Mouse (Mus musculus) heart, adult 11 months (tissue): ENCODE data around the gene Suds3.

ENCODE experiments used
- DNase-seq: peaks from one replicate; pipeline ENCODE4 v3.0.0; 2022

Suds3 gene

DNA sequence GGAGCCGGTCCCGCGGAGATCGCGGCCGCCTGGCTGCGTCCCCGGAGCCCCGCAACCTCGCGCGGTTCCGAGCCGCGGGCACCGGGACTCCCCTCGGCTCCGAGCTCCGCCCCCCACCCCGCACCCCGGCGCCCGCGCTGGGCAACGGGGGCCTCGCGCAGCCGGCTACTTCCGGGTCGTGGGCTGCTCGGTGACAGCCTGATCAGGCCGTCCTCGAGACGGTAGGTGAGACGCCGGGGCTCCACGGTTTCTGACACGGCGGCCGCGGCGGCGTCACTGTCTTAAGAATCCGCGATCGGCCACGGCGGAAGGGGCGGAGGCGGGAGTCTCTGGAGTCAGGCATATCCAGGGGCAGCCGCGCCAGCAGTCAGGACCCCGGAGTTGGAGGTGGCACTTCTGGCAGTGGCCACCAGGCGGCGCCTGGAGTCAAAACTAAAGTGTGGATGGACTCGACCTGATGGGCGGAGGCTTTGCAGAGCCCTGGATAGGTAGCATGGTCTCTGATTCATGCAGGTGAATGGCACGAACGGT lies at the start of gene Suds3:
Gene Suds3 (minus strand): TSS at position 278 of the 531 bp plus-strand sequence.
- DNase-seq, result peak; percentile 99

DNA sequence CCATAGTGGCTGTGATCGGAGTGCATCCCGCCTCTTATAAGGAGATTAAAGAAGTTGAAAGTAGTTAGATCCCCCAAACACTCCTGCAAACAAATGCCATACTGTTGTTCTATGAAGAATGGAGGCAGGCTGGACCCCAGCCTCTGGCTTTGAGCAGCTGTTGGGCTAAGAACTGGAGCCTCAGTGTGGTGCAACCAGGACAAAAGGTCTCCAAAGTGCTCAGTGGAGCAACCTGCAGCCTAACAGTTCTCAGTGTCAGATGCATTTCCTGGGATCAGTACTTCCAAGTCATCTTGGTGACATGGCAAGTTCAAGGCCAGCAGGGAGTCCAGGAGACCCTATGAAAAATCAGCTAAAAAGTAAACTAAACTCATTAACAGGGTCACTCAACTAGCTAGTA lies 49.0 kb upstream of the Suds3 start:
- peak; percentile 81 for DNase-seq

DNA sequence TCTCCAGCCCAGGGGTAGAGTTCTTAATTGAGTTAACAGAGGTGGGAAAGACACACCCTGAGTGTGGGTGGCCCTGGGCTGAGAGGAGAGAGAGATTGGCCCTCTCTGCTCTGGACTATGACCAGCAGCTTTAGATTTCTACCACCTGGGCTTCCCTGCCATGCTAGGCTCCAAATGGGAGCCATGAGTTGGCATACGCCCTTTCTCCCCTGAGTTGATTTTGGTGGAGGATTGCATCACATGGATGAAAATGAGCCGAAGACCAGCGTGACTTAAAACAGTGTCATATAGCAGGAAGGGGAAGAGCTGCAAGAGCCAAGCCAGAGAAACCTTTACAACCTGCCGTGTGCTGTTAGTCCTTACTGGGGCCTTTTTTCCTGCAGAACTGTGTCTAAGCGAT lies 48.6 kb upstream of the Suds3 start:
- peak; percentile 84 for DNase-seq

DNA sequence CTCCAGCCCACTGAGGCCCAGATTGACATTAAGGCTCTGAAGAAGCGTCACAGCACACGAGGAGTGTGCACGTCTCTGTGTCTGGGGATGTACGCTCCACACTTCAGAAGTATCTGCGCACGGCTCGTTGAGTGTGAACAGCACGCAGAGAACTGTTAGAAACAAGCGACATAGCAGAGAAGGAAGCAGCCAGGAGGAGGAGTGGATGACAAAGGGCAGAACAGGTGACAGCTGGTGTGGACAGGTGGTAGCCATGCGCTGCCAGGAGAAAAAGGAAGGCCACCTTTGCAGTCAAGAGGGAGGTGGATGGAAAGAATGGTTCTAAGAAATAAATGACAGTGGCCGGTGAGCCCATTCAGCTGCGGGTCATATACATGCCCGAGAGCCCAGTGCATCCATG lies 47.9 kb upstream of the Suds3 start:
- DNase-seq, result no peak

DNA sequence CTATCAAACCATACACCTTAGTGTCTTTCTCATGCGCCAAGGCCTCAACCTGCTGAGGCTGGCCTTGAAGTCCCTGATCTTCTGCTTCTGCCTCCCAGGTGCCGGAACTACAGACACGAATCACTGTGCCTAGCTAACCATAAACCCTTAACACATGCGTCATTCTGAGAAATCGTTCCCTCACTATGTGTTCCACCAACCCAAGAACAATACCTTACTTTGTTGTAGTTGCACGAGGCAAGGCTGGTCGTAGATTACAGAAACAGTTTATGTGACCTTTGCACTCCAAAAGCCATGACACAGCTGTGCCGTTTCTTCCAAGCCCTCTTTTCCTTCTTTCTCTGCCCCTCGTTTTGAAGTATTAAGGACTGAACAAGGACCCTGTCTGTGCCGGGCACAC lies 44.6 kb upstream of the Suds3 start:
- no peak for DNase-seq

DNA sequence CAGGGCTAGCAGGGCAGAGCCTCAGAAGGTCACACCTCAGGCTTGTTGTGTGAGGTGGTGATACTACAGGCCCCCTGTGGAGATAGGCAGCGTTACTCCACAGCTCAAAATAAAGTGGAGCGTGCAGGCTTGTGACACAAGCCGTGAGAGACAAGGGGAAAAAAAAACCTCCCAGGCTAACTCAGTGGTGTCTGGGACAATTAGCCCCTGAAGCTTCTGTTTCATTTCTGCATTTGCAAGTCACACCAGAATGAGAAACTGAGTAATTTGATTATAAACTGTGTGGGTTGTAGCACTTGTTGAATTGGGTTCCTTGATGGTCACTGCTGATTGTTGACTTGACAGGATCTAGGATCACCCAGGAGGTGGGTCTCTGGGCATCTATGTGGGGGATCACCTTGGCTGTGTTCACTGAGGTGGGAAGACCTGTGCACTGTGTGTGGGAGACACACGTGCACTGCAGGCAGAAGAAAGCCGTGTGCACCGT lies 43.9 kb upstream of the Suds3 start:
- DNase-seq, result no peak

DNA sequence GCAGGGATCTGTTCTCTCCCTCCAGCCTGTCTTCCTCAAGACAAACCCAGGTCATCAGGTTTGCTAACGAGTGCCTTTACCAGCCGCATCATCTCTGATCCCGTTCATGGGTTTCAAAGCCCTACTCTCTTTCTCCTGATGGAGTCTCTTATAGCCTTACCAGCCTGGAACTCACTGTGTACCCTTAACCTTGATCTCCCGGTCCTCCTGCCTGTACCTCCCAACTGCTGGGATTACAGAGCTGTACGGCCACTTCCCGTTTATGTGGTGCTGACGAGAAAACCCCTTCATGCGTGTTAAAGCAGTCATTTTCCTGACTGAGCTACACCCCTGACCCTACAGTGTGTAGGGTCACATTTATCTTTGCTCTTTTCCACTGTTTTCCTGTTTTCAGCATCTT lies 43.4 kb upstream of the Suds3 start:
- DNase-seq, result no peak

DNA sequence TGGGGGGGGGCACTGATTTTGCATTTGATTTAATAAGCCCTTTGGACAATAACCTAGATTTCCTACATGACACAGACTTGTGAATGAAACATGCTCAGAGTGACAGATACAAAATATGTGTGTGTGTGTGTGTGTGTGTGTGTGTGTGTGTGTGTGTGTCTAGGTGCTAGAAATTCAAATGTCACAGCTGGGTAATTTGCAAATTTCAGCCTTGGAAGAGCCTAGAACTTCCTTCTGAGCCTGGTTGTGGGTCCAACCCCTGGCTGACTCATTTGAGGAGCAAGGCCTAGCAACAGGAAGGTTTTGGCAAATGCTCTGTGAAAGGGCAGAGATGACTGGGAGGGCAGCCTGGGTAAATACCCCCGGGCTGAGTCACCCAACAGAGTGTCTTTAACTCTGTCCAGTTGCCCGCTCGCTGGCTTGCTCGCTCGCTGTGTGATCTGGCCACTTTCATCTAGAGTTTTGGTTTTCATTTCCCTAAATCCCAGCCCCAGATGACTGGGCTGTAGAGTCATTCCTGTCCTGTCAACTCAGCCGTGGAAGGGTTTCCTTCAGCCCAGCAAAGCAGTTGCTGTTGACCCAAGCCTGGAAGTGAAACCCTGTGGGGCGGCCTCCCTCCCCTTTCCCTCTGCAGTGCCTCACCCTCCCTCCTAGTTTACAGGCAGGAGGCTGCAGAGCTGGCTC lies 42.6 kb upstream of the Suds3 start:
- peak; percentile 98 for DNase-seq

DNA sequence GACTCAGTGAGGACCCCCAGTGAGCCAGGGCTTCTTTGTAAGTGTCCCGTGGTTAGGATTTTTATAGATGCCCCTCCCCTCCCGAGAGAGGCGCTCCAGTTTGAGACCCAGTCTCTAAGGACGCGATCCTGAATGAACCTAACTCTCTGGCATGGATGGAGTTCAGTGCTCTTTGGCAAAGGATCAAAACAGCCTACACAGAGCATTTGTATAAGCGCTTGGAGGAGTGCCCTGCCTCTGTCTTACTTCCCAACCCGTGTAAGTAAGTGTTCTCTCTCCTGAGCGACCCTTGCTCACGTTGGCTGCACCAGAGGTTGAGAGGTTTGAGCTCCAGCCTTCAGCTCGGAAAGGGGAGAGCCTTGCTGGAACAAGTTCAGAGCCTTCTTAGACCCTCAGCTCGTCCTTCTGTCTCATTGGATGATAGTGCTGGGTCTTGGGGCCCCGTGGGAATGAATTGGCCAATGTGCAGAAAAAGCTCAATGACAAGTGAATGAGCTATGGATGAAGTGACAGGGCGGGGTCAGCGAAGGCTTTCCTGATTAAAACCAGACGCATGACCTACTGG lies 37.7 kb upstream of the Suds3 start:
- DNase-seq, result peak; percentile 96

DNA sequence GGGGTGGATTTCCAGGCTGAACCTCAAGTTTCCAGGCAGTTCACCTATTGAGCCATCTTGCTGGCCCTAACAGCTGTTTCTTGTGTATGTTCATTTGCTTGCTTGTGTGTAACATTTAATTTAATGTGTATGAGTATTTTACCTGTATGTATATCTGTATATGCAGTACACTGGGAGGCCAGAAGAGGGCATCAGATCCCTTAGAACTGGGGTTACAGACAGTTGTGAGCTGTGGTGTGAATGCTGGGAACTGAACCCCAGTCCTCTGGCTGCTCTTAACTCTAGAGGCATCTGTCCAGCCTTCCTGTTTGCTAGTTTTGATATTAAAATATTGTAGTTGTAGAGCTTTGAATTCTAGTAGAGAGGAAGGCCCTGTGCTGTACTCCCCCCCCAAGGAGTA lies 37.0 kb upstream of the Suds3 start:
- no peak for DNase-seq

DNA sequence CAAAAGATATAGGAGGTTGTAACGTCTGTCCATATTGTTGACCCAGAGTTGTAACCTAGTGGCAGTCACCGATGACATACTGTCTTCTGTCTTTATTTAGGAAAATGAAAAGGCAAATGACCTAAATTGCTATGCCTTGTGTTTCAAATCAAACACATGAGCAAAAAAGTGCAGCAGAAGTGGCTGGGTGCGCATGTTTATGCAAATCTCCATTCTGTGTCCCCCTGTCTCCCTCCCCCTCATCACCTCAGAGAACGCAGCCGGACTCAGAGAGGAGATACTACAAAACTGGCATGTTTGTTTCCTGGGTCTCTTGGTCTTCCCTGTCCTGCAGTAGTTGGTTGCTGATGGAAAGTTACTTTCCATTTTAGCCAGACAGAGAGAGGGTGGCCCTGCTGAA lies 34.2 kb upstream of the Suds3 start:
- no peak for DNase-seq

DNA sequence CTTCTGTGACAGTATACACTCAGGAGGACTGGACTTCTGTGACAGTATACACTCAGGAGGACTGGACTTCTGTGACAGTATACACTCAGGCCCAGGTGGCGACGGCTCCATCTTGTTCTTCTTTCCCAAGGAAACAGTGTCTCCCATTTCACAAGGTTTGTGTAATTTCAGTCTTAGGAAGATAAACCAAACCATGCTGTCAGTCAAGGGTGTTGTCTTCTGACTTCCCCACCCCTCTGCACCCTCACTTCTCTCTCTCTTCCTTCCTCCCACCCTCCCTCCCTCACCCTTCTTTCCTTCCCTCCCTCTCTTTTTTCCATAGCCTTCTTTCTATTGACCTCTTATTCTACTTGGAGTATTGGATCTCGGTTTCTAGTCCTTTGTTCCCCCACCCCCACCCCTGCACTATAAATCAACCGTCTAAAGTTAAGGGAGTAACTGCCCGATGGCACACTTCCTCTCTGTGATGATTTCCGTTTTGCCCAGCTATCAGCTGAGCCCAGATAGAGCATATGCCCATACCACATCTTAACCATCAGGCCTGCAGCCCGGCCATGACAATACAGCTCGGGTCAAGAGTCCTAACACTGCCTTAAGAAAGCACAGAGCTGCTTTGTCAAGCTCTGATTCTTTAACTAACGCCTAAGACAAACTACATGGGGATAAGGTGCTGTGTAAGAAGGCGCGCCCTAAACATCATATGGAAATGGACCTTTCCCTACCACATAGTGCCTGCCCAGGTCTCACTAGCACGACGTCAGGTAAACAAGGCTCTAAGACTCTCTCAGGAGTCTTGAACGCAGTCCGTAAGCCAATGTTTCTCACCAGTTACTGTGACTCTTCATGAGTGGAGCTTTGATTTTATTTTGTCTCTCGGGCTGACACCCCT lies 33.4 kb upstream of the Suds3 start:
- no peak for DNase-seq

DNA sequence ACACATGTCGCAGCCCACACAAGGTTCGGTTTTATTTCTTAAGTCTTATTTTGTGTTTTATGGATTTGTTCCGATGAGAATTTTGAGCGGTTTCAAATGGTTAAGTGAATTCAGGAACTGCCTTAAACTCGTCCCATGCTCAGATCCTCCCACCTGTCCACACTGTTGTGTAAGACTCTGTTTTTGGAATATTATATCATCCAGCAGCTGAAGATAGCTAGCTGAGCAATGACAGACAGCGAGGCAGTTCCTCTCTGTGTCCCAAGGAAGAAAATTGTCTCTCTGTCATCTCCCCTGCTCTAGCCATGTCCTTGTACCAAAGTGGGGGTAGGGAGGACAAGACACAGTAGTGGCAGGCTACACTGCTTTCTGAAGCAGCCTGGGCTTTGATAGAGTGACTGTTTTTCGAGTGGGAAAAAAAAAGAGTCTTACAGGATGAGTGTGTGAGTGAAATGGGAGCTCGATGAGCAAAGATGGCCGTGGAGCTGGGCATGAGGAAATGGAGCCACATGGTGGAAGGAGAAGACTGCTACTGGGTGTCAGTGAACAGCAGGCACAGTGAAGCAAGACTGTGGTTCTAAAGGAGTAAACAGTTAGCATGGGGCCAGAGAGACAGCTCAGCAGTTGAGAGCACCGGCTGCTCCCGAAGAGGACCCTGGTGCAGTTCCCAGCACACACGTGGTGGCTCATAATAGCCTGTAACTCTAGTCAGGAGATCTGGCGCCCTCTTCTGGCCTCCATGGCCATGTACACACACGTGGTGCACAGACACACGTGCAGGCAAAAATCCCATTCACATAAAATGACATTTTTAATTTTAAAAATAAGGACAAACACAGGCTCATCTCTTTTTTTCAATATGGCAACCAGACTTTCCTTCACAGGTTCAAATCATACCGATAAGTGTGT lies 31.5 kb upstream of the Suds3 start:
- DNase-seq, result peak; percentile 94

DNA sequence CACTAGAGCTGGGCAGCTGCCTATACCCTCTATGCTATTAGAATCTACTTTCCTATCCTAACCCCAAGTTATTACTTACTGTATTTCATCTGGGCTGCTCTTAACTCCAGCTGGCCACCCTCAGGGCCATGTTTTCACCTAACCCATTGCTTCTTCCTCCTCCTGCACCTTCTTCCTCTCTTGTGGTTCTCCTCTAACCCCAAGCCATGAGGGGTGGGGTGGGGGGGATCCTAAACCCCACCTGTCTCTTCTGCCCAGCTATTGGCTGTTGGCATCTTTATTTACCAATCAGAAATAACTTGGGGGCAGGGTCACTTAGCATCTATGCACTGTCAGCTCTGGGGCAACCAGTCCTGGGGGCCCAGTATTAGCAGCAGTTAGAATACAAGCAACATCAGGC lies 30.3 kb upstream of the Suds3 start:
- DNase-seq, result no peak

DNA sequence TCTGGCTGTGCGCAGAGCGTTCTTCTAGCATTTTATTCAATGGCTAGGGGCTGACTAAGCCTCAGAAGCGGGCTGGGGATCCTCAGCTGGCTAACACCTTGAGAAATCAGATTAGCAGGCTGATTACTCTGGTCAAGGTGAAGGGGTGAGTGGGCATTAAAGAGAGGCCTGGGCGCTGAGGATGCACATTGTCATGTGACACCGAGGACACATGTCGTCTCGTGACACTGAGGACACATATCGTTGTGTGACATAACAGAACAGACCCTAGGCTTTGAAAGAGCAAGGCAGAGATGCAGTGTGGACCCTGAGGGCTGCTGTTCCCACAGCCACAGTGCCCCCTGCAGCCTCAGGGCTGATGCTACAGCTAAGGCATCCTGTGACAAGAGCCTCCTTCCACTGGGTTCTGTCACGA lies 27.8 kb upstream of the Suds3 start:
- DNase-seq, result no peak

DNA sequence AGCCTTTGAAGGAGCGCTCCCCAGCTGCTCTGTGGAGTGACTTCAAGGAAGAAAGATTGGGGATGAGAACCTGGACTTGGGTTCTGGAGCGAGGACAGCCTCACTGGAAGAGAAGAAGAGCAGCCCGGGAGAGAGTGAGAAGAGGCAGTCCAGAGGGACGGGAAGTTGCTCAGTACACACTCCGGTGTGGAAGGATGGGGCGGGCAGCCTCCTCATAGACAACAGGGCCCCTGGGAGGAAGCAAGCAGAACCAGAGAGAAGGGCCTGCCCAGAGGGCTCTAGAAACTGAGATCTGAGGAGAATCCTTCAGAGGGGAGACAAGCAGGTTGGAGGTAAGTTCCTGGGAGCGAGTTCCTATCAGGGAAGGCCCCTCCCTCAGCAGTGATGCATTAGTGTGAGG lies 24.5 kb upstream of the Suds3 start:
- DNase-seq, result peak; percentile 96

DNA sequence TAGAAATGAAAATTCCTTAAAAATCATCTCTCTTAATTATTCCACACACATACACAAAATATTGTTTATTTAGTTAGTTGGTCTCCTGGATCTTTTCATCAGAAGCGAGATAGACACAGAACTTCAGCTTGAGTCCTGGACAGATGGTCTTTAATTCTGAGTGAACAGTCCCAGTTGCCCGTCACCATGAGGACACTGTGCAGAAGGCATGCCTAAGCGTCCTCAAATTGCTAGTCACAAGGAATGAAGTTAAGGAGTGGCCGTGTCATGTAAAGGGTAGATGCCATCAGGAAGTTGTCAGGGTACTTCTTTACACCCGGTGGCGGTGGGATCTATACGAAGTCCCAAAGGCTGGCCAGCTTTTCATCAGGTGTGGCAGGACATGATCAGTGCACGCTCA lies 23.9 kb upstream of the Suds3 start:
- DNase-seq, result no peak

DNA sequence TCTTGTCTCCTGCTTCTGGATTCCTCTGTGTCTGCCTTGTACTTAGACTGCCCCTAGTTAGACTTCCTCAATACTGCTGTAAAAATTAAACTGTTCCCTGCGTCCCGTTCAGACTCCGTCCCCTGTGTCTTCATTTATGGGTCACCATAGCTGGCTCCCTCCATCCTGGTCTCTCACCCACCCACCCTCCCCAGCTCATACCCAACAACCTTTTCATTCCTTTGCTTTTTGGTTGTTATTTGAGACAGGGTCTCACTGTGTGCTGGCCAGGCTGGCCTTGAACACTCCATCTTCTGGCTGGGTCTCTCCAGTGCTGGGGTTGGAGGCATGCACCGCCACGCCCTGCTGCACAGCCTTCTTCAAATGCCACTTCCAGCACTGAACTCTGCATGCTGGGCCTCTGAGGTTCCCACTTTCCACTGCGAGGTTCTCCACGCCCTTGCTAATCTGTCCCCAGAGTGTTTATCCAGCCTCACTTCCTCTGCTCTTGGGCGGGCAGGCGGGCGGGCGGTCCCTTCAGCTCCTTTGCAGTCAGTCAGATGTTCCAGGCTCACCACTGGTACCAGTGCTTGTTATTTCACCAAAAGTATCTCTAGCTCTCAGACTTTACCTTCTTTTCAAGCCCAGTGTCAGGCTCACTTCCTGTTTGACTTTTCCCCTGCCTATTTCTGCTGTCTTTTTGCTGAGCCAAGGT lies 22.5 kb upstream of the Suds3 start:
- DNase-seq, result peak; percentile 99

DNA sequence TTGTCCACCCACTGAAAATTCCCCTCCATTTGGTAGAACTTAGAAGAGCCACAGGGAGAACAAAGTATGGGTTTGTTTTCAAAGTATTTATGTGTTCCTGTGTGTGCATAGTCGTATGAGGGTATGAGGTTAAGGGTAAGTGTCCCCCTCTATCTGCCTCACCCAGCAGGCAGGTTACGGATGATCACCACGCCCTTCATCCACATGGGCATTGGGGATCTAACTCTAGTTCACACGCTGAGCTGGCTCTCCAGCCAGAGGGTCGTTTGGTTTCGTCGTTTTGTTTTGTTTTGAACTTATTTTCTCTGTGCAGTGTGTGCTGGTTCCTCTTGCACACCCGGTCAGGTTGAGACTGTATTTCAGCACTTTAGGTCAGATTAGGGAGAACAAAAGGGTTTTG lies 21.7 kb upstream of the Suds3 start:
- DNase-seq, result no peak

DNA sequence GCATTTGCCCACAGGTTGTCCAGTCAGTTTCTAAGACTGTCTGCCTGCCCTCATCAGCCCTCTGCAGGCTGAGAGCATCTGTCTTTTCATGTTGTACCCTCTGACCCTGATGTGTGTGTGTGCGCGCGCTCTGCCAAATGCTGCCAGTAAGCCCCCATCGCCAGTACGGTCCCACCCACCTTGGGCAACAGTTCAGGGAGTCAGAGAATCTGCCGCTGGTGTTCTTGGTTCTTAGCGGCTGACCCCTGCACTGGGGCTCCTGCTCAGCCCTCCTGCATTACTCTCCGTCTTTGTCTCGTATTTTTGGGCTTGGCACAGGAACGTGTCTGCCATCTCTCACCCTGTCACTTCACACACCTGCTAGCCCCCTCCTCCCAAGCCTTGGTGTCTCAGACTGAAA lies 21.1 kb upstream of the Suds3 start:
- DNase-seq, result peak; percentile 91

DNA sequence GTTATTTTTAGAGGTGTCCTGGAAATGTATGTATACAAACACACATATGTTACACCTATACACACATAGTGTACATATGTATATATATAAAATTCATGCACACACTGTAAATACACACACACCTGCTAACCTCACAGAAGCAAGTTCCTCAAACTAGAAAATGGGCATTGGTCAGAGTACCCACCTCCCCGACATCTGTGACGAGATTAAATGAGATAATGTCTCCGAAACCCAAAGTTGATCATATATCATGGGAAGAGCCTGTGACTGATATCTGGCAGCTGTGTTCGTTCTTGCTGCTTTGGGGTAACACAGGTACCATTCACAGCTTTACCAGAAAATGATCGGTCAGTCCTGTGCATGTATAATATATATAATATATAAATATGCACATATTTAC lies 20.7 kb upstream of the Suds3 start:
- DNase-seq, result no peak

DNA sequence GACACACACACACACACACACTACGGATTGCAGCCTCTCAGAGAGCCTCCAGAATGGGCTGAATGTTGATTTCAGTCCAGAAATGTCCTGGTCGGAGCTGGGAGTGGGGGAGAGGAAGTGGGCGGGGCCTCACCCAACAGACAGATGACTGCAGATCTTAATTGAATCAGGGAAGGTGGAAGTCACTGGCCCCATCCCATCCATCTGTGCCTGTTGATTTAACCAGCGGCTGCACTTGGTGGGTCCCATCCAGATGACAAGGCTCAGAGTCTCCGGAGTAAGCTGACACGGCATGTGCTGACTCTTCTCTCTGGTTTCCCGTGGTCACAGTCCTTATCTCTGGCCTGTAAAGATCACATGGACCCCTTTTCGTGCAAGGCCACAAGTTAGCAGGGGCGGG lies 20.0 kb upstream of the Suds3 start:
- DNase-seq, result peak; percentile 97
